Mouse (Mus musculus) megakaryocyte, embryonic 14.5 days (primary cell): ENCODE measurements around the gene Agap1.

Experiments used
- FLI1 ChIP-seq: IDR thresholded peaks from 2 replicates; pipeline ENCODE4 v1.6.1; 2012; ENCODE audit warnings: low read length, inconsistent platforms, mixed read lengths
- GATA1 ChIP-seq: IDR thresholded peaks from 3 replicates; pipeline ENCODE4 v1.6.1; 2012; ENCODE audit warnings: mixed read lengths, low read length, inconsistent platforms, borderline replicate concordance

DNA sequence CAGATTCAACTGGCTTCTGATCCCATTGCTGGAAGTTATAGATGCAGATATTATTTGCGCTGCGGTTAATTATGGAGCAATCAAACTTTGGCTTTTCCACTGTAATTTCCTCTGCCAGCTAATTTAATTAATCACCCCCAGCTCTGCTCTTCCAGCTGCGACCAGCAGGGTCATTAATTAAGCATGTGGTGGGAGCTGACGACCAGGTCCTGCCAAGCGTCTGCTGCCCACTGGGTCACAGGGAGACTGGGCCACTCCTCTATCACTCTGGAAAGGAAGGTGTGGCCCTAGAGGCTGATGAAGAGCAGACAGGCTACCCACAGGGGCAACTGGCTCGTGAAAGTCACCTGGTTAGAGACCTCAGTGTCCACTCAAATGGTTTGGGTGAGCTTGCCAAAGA lies 411.2 kb downstream of the Agap1 start:
- no peak for TF ChIP-seq GATA1
- TF ChIP-seq FLI1, result no peak
